Mouse (Mus musculus) intestine, embryonic 15.5 days (tissue): ENCODE results near the gene Ikbkg. TPM values are rescaled to one million over a fixed set of nuclear protein-coding genes. Genes with fewer than 3 reads are reported as not detected.

ENCODE experiments used
- ATAC-seq: fragments of 200-750 bp; cut with Nextera tagmentation; 2 replicates; pipeline ENCODE4 v1.8.0; 2017; ENCODE audit warnings: moderate TSS enrichment, moderate library complexity
- H3K27ac ChIP-seq: fragments of 300-500 bp; sonication (generic); 2 replicates; pipeline ENCODE4 v1.5.1; 2015; ENCODE audit warnings: mild to moderate bottlenecking, inconsistent platforms
- H3K27me3 ChIP-seq: fragments of 300-500 bp; sonication (generic); replicated peaks from 2 replicates; pipeline ENCODE4 v1.6.1; 2015; ENCODE audit warnings: inconsistent platforms
- H3K36me3 ChIP-seq: fragments of 300-500 bp; sonication (generic); 2 replicates; pipeline ENCODE4 v1.6.1; 2015; ENCODE audit warnings: inconsistent platforms
- H3K4me1 ChIP-seq: fragments of 300-500 bp; sonication (generic); replicated peaks from 2 replicates; pipeline ENCODE4 v1.6.1; 2015; ENCODE audit warnings: inconsistent platforms
- H3K4me2 ChIP-seq: fragments of 300-500 bp; sonication (generic); replicated peaks from 2 replicates; pipeline ENCODE4 v1.6.1; 2015; ENCODE audit warnings: mild to moderate bottlenecking, inconsistent platforms
- H3K4me3 ChIP-seq: fragments of 300-500 bp; sonication (generic); replicated peaks from 2 replicates; pipeline ENCODE4 v1.5.1; 2015; ENCODE audit warnings: inconsistent platforms
- H3K9ac ChIP-seq: fragments of 300-500 bp; sonication (generic); 2 replicates; pipeline ENCODE4 v1.6.1; 2015; ENCODE audit warnings: inconsistent platforms
- H3K9me3 ChIP-seq: fragments of 300-500 bp; sonication (generic); 2 replicates; pipeline ENCODE4 v1.6.1; 2016; ENCODE audit warnings: inconsistent platforms
- WGBS: fragments of 180-500 bp; shearing (Covaris S2); methylation state at CpG from one replicate; pipeline ENCODE4 v1.1.7; 2015; 5-methylcytosine and 5-hydroxymethylcytosine counted together
- polyA plus RNA-seq: library from polyadenylated mRNA; unstranded; fragments of >200 nt; fragmentation: Nextera tagmentation; extraction: Ambion mirVana; gene quantifications from 2 replicates; pipeline ENCODE4 v1.2.1, GENCODE M21; 2015

Ikbkg gene
- polyA plus RNA-seq, 1 experiment from 2014 or later, result 18.4 TPM

GRCm38 (mm10) chrX:74497131-74497530, 104.0 kb downstream of the Ikbkg start:
- no peaks in the 10 kb centered on the region for H3K9me3 ChIP-seq
- no peak overlapping the region for H3K4me2 ChIP-seq
- no peak overlapping the region for H3K9ac ChIP-seq
- H3K4me3 ChIP-seq, result no peak overlapping the region
- no peaks in the 10 kb centered on the region for H3K27me3 ChIP-seq
- ATAC-seq, result no peak
- no peaks in the 10 kb centered on the region for H3K36me3 ChIP-seq
- H3K27ac ChIP-seq, result no peak overlapping the region
- 67% methylated on average over 1 of the region's 1 CpGs for WGBS
- H3K4me1 ChIP-seq, result no peaks in the 10 kb centered on the region

Other genes starting within 250 kb of the Ikbkg start
- not detected in 2 replicates for gene Tex28, start 225.5 kb upstream of the Ikbkg start, polyA plus RNA-seq
- not detected in 2 replicates for gene Tktl1, start 216.0 kb upstream of the Ikbkg start, polyA plus RNA-seq
- 274 and 316 TPM in 2 replicates for gene Flna, start 143.5 kb upstream of the Ikbkg start, polyA plus RNA-seq
- 21.7 and 25.7 TPM in 2 replicates for gene Emd, start 138.6 kb upstream of the Ikbkg start, polyA plus RNA-seq
- gene Rpl10, start 122.5 kb upstream of the Ikbkg start, polyA plus RNA-seq, result 818 and 879 TPM in 2 replicates
- 74.9 and 81.1 TPM in 2 replicates for gene Taz, start 111.4 kb upstream of the Ikbkg start, polyA plus RNA-seq
- 11.0 TPM in 2 replicates for gene Dnase1l1, start 111.0 kb upstream of the Ikbkg start, polyA plus RNA-seq
- gene Atp6ap1, start 96.2 kb upstream of the Ikbkg start, polyA plus RNA-seq, result 120 and 126 TPM in 2 replicates
- 158 and 168 TPM in 2 replicates for gene Gdi1, start 88.3 kb upstream of the Ikbkg start, polyA plus RNA-seq
- gene Fam50a, start 80.3 kb upstream of the Ikbkg start, polyA plus RNA-seq, result 58.8 and 60.0 TPM in 2 replicates
- 7.3 and 8.5 TPM in 2 replicates for gene Plxna3, start 64.2 kb upstream of the Ikbkg start, polyA plus RNA-seq
- 91.5 and 104 TPM in 2 replicates for gene Lage3, start 39.7 kb upstream of the Ikbkg start, polyA plus RNA-seq
- gene Ubl4a, start 20.1 kb upstream of the Ikbkg start, polyA plus RNA-seq, result 65.1 and 66.8 TPM in 2 replicates
- gene Slc10a3, start 19.9 kb upstream of the Ikbkg start, polyA plus RNA-seq, result 15.9 and 16.6 TPM in 2 replicates
- 29.5 and 32.0 TPM in 2 replicates for gene Fam3a, start within 50 bp of the Ikbkg start, polyA plus RNA-seq
- 45.9 and 46.3 TPM in 2 replicates for gene G6pdx, start 35.9 kb downstream of the Ikbkg start, polyA plus RNA-seq
- gene Gm6880, start 88.1 kb downstream of the Ikbkg start, polyA plus RNA-seq, result not detected in 2 replicates
- not detected in 2 replicates for gene Olfr1326-ps1, start 181.6 kb downstream of the Ikbkg start, polyA plus RNA-seq
- not detected in 2 replicates for gene Olfr1325, start 199.4 kb downstream of the Ikbkg start, polyA plus RNA-seq